Mouse (Mus musculus) telencephalon, adult 2 months (tissue): ENCODE results near the gene Ptma.

ENCODE experiments used
- DNase-seq: peaks from one replicate; pipeline ENCODE4 v3.0.0-alpha.2; 2011; ENCODE audit warnings: low read depth, low spot score

Gene Ptma

GRCm38 (mm10) chr1:86515715-86516410 is 10.7 kb upstream of the Ptma start:
- no peak for DNase-seq

GRCm38 (mm10) chr1:86517076-86517475 is 9.4 kb upstream of the Ptma start:
- no peak for DNase-seq

- no peak for DNase-seq
Measured at GRCm38 (mm10) chr1:86520361-86520760, 6.2 kb upstream of the Ptma start.

GRCm38 (mm10) chr1:86522286-86522871 is 4.1 kb upstream of the Ptma start:
- no peak for DNase-seq

GRCm38 (mm10) chr1:86523776-86524618 is 2.5 kb upstream of the Ptma start:
- DNase-seq: no peak

GRCm38 (mm10) chr1:86524619-86525498 is 1.7 kb upstream of the Ptma start:
- peak; percentile 99 for DNase-seq

- no peak for DNase-seq
Measured at GRCm38 (mm10) chr1:86525499-86526115, 919 bp upstream of the Ptma start.

GRCm38 (mm10) chr1:86526789-86527598 is 468 bp downstream of the Ptma start:
- DNase-seq: no peak

- DNase-seq: no peak
Measured at GRCm38 (mm10) chr1:86527599-86528486, 1.3 kb downstream of the Ptma start.

- no peak for DNase-seq
Measured at GRCm38 (mm10) chr1:86528571-86529180, 2.1 kb downstream of the Ptma start.

- DNase-seq: no peak
Measured at GRCm38 (mm10) chr1:86529590-86529989, 3.1 kb downstream of the Ptma start.

GRCm38 (mm10) chr1:86530871-86531546 is 4.5 kb downstream of the Ptma start:
- no peak for DNase-seq

GRCm38 (mm10) chr1:86531547-86532321 is 5.2 kb downstream of the Ptma start:
- no peak for DNase-seq

- peak; percentile 77 for DNase-seq
Measured at GRCm38 (mm10) chr1:86532362-86533051, 6.0 kb downstream of the Ptma start.

GRCm38 (mm10) chr1:86533411-86534130 is 7.0 kb downstream of the Ptma start:
- peak; percentile 60 for DNase-seq

GRCm38 (mm10) chr1:86538383-86538782 is 11.9 kb downstream of the Ptma start:
- no peak for DNase-seq
